Mouse (Mus musculus): ENCODE data around the gene Smco3. TPM values are rescaled to one million over a fixed set of nuclear protein-coding genes. Genes with fewer than 3 reads are reported as not detected.

The Smco3 gene
- polyA plus RNA-seq, 1 experiment from 2014 or later, result 2.5 TPM

GRCm38 (mm10) chr6:136817549-136817948 is 17.7 kb downstream of the Smco3 start:
- ATAC-seq (ENCODE audit: low read depth), result no peak
- over 99% methylated on average over 3 of the region's 3 CpGs for WGBS
- no peak overlapping the region for H3K4me2 ChIP-seq (ENCODE audit: low read depth, low read length)
- no peak overlapping the region for H3K9ac ChIP-seq (ENCODE audit: low read depth, low read length)
- no peak overlapping the region for H3K27ac ChIP-seq (replicated peaks; ENCODE audit: low read depth, low read length)
- no peaks in the 10 kb centered on the region for H3K27me3 ChIP-seq (replicated peaks; ENCODE audit: control insufficient read depth, insufficient read depth, low read length)
- H3K4me3 ChIP-seq (ENCODE audit: low read depth, low read length), result no peak overlapping the region
- DNase-seq (ENCODE audit: low spot score), result no peak
- no peaks in the 10 kb centered on the region for H3K9me3 ChIP-seq (ENCODE audit: control insufficient read depth, low read length)
- no peaks in the 10 kb centered on the region for H3K4me1 ChIP-seq (ENCODE audit: control insufficient read depth, insufficient read depth, low read length)
- H3K36me3 ChIP-seq (ENCODE audit: control insufficient read depth, insufficient read depth, low read length), result peaks cover 96% of the 10 kb centered on the region

GRCm38 (mm10) chr6:136816826-136817225 is 18.4 kb downstream of the Smco3 start:
- 92% methylated on average over 21 of the region's 21 CpGs for WGBS
- Histone ChIP-seq H3K4me2 (ENCODE audit: low read depth, low read length) (no peak overlapping the region), H3K9me3 (ENCODE audit: control insufficient read depth, low read length) (no peaks in the 10 kb centered on the region), H3K4me3 (ENCODE audit: low read depth, low read length) (no peak overlapping the region), H3K27ac (replicated peaks; ENCODE audit: low read depth, low read length) (no peak overlapping the region), H3K9ac (ENCODE audit: low read depth, low read length) (no peak overlapping the region), H3K36me3 (ENCODE audit: control insufficient read depth, insufficient read depth, low read length) (peaks cover 96% of the 10 kb centered on the region), H3K27me3 (replicated peaks; ENCODE audit: control insufficient read depth, insufficient read depth, low read length) (no peaks in the 10 kb centered on the region), H3K4me1 (ENCODE audit: control insufficient read depth, insufficient read depth, low read length) (no peaks in the 10 kb centered on the region)
- no peak for DNase-seq (ENCODE audit: low spot score)
- ATAC-seq (ENCODE audit: low read depth), result no peak

GRCm38 (mm10) chr6:136815381-136815780 is 19.9 kb downstream of the Smco3 start:
- Histone ChIP-seq H3K9ac (ENCODE audit: low read depth, low read length) (no peak overlapping the region), H3K27ac (replicated peaks; ENCODE audit: low read depth, low read length) (no peak overlapping the region), H3K27me3 (replicated peaks; ENCODE audit: control insufficient read depth, insufficient read depth, low read length) (no peaks in the 10 kb centered on the region), H3K4me1 (ENCODE audit: control insufficient read depth, insufficient read depth, low read length) (no peaks in the 10 kb centered on the region), H3K36me3 (ENCODE audit: control insufficient read depth, insufficient read depth, low read length) (peaks cover 81% of the 10 kb centered on the region), H3K4me2 (ENCODE audit: low read depth, low read length) (no peak overlapping the region), H3K4me3 (ENCODE audit: low read depth, low read length) (no peak overlapping the region), H3K9me3 (ENCODE audit: control insufficient read depth, low read length) (no peaks in the 10 kb centered on the region)
- ATAC-seq (ENCODE audit: low read depth) (no peak; the same call in 1 of the 2 replicates), DNase-seq (ENCODE audit: low spot score) (no peak)
- WGBS, result 93% methylated on average over 7 of the region's 7 CpGs

GRCm38 (mm10) chr6:136813117-136813516 is 22.1 kb downstream of the Smco3 start:
- Histone ChIP-seq H3K27me3 (replicated peaks; ENCODE audit: control insufficient read depth, insufficient read depth, low read length) (no peaks in the 10 kb centered on the region), H3K4me3 (ENCODE audit: low read depth, low read length) (no peak overlapping the region), H3K9ac (ENCODE audit: low read depth, low read length) (no peak overlapping the region), H3K27ac (replicated peaks; ENCODE audit: low read depth, low read length) (no peak overlapping the region), H3K4me1 (ENCODE audit: control insufficient read depth, insufficient read depth, low read length) (peaks cover 12% of the 10 kb centered on the region; the same call in 1 of the 2 replicates), H3K36me3 (ENCODE audit: control insufficient read depth, insufficient read depth, low read length) (peaks cover 59% of the 10 kb centered on the region), H3K9me3 (ENCODE audit: control insufficient read depth, low read length) (no peaks in the 10 kb centered on the region), H3K4me2 (ENCODE audit: low read depth, low read length) (no peak overlapping the region)
- ATAC-seq (ENCODE audit: low read depth), result no peak
- 48% methylated on average over 4 of the region's 4 CpGs for WGBS
- no peak for DNase-seq (ENCODE audit: low spot score)

GRCm38 (mm10) chr6:136811196-136811595 is 24.1 kb downstream of the Smco3 start:
- no peaks in the 10 kb centered on the region for H3K9me3 ChIP-seq (ENCODE audit: control insufficient read depth, low read length)
- DNase-seq (ENCODE audit: low spot score), result no peak
- no peaks in the 10 kb centered on the region for H3K27me3 ChIP-seq (replicated peaks; ENCODE audit: control insufficient read depth, insufficient read depth, low read length)
- ATAC-seq (ENCODE audit: low read depth), result no peak
- no peak overlapping the region for H3K4me3 ChIP-seq (ENCODE audit: low read depth, low read length)
- WGBS, result 85% methylated on average over 10 of the region's 10 CpGs
- no peak overlapping the region for H3K9ac ChIP-seq (ENCODE audit: low read depth, low read length)
- no peak overlapping the region for H3K27ac ChIP-seq (replicated peaks; ENCODE audit: low read depth, low read length)
- H3K4me1 ChIP-seq (ENCODE audit: control insufficient read depth, insufficient read depth, low read length), result peaks cover 12% of the 10 kb centered on the region; the same call in 1 of the 2 replicates
- H3K36me3 ChIP-seq (ENCODE audit: control insufficient read depth, insufficient read depth, low read length), result peaks cover 40% of the 10 kb centered on the region
- no peak overlapping the region for H3K4me2 ChIP-seq (ENCODE audit: low read depth, low read length)

- peaks cover 27% of the 10 kb centered on the region for H3K36me3 ChIP-seq (ENCODE audit: control insufficient read depth, insufficient read depth, low read length)
- peak overlapping the region; percentile 95 for H3K4me2 ChIP-seq (ENCODE audit: low read depth, low read length)
- H3K9me3 ChIP-seq (ENCODE audit: control insufficient read depth, low read length), result no peaks in the 10 kb centered on the region
- peak overlapping the region; percentile 73; the same call in 1 of the 2 replicates for H3K9ac ChIP-seq (ENCODE audit: low read depth, low read length)
- peak overlapping the region; percentile 78 for H3K4me3 ChIP-seq (ENCODE audit: low read depth, low read length)
- H3K27me3 ChIP-seq (replicated peaks; ENCODE audit: control insufficient read depth, insufficient read depth, low read length), result no peaks in the 10 kb centered on the region
- WGBS, result 62% methylated on average over 13 of the region's 13 CpGs
- peaks cover 16% of the 10 kb centered on the region for H3K4me1 ChIP-seq (ENCODE audit: control insufficient read depth, insufficient read depth, low read length)
- no peak overlapping the region for H3K27ac ChIP-seq (replicated peaks; ENCODE audit: low read depth, low read length)
- ATAC-seq (ENCODE audit: low read depth) (no peak), DNase-seq (ENCODE audit: low spot score) (no peak)
Measured at GRCm38 (mm10) chr6:136809673-136810072, 25.6 kb downstream of the Smco3 start.

- WGBS, result 28% methylated on average over 14 of the region's 14 CpGs
- Histone ChIP-seq H3K36me3 (ENCODE audit: control insufficient read depth, insufficient read depth, low read length) (peaks cover 21% of the 10 kb centered on the region), H3K27ac (replicated peaks; ENCODE audit: low read depth, low read length) (no peak overlapping the region), H3K9me3 (ENCODE audit: control insufficient read depth, low read length) (no peaks in the 10 kb centered on the region), H3K27me3 (replicated peaks; ENCODE audit: control insufficient read depth, insufficient read depth, low read length) (no peaks in the 10 kb centered on the region), H3K4me2 (ENCODE audit: low read depth, low read length) (peak overlapping the region; percentile 95), H3K9ac (ENCODE audit: low read depth, low read length) (peak overlapping the region; percentile 73), H3K4me1 (ENCODE audit: control insufficient read depth, insufficient read depth, low read length) (peaks cover 16% of the 10 kb centered on the region), H3K4me3 (ENCODE audit: low read depth, low read length) (peak overlapping the region; percentile 78)
- DNase-seq (ENCODE audit: low spot score) (peak; percentile 72), ATAC-seq (ENCODE audit: low read depth) (no peak)
Measured at GRCm38 (mm10) chr6:136809077-136809476, 26.2 kb downstream of the Smco3 start.

GRCm38 (mm10) chr6:136808631-136809046 is 26.6 kb downstream of the Smco3 start:
- peak overlapping the region; percentile 73 for H3K9ac ChIP-seq (ENCODE audit: low read depth, low read length)
- H3K27me3 ChIP-seq (replicated peaks; ENCODE audit: control insufficient read depth, insufficient read depth, low read length), result no peaks in the 10 kb centered on the region
- DNase-seq (ENCODE audit: low spot score) (no peak), ATAC-seq (ENCODE audit: low read depth) (0 out of 2 replicates have a peak, but pooled peaks have one; percentile 6)
- peak overlapping the region; percentile 95 for H3K4me2 ChIP-seq (ENCODE audit: low read depth, low read length)
- peak overlapping the region; percentile 78 for H3K4me3 ChIP-seq (ENCODE audit: low read depth, low read length)
- H3K27ac ChIP-seq (replicated peaks; ENCODE audit: low read depth, low read length), result 0 out of 2 replicates have a peak overlapping the region, but pooled peaks have one; percentile 12
- under 1% methylated on average over 26 of the region's 28 CpGs for WGBS
- peaks cover 17% of the 10 kb centered on the region for H3K4me1 ChIP-seq (ENCODE audit: control insufficient read depth, insufficient read depth, low read length)
- no peaks in the 10 kb centered on the region for H3K9me3 ChIP-seq (ENCODE audit: control insufficient read depth, low read length)
- peaks cover 17% of the 10 kb centered on the region for H3K36me3 ChIP-seq (ENCODE audit: control insufficient read depth, insufficient read depth, low read length)

GRCm38 (mm10) chr6:136808014-136808417 is 27.2 kb downstream of the Smco3 start, which contains the start of gene H2afj:
Gene H2afj (plus strand): TSS chr6:136808244.
- 0% methylated on average over 12 of the region's 34 CpGs for WGBS
- Histone ChIP-seq H3K4me1 (ENCODE audit: control insufficient read depth, insufficient read depth, low read length) (peaks cover 23% of the 10 kb centered on the region), H3K27ac (replicated peaks; ENCODE audit: low read depth, low read length) (peak within 1 kb of the TSS; percentile 74), H3K4me3 (ENCODE audit: low read depth, low read length) (peak within 1 kb of the TSS; percentile 78), H3K4me2 (ENCODE audit: low read depth, low read length) (peak within 1 kb of the TSS; percentile 95), H3K9ac (ENCODE audit: low read depth, low read length) (peak within 1 kb of the TSS; percentile 73), H3K36me3 (ENCODE audit: control insufficient read depth, insufficient read depth, low read length) (peaks cover 12% of the 10 kb centered on the region), H3K9me3 (ENCODE audit: control insufficient read depth, low read length) (no peaks in the 10 kb centered on the region), H3K27me3 (replicated peaks; ENCODE audit: control insufficient read depth, insufficient read depth, low read length) (no peaks in the 10 kb centered on the region)
- ATAC-seq (ENCODE audit: low read depth) (peak; percentile 87), DNase-seq (ENCODE audit: low spot score) (peak; percentile 97)
